Mouse (Mus musculus): ENCODE measurements around the gene Tram1l1.

Gene Tram1l1

DNA sequence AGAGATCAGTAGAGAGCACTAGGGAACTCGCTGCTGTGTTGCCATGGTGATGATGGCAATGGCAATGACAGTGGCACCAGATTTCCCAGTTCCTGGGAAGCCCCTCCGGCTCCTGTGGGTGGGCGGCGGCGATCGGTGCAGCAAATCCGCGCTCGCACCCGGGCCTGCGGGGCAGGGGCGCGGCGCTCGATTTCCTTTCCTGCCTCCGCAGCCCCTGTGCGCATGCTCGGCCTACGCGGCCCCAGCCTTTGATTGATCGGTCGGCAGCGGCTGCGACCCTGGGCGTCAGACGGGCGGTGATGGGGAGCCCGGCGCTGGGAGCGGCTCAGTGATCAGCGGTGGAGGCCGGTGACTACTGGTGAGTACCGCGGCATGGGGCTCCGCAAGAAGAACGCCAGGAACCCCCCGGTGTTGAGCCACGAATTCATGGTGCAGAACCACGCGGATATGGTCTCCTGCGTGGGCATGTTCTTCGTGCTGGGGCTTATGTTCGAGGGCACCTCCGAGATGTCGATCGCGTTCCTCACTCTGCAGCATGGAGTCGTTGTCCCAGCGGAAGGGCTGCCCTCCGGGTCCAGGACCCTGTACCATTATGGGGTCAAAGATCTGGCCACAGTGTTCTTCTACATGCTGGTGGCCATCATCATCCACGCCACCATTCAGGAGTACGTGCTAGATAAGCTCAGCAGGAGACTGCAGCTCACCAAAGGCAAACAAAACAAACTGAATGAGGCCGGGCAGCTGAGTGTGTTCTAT is at the start of gene Tram1l1:
Gene Tram1l1, plus strand, starts transcription at position 35 of the 756 bp plus-strand sequence.
- ATAC-seq (ENCODE audit: insufficient number of reproducible peaks, low FRiP score, low TSS enrichment): peak; percentile 90

GRCm38 (mm10) chr3:124271229-124271628 is 49.4 kb upstream of the Tram1l1 start:
- ATAC-seq (ENCODE audit: insufficient number of reproducible peaks, low FRiP score, low TSS enrichment): no peak

DNA sequence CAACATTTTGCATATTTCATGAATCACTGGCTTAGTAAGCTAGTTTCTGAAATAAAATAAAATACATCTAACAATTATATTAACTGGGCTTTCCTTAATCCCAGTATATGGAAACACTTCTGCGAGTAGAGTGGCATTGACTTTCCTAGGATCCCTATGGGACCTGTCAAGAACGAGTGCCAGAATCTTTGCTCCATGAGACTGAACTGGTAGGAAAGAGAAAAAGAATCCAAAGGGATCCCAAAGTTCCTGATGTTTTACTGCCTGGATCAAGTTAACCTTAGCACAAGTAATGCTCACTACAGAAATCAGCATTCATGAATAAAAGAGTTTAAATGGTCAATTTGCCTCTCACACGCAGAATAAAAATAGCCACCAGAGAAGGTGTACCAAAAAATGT is 49.0 kb upstream of the Tram1l1 start:
- ATAC-seq (ENCODE audit: insufficient number of reproducible peaks, low FRiP score, low TSS enrichment): no peak

GRCm38 (mm10) chr3:124272465-124273089 is 48.1 kb upstream of the Tram1l1 start:
- peak; percentile 92 for ATAC-seq (ENCODE audit: insufficient number of reproducible peaks, low FRiP score, low TSS enrichment)

DNA sequence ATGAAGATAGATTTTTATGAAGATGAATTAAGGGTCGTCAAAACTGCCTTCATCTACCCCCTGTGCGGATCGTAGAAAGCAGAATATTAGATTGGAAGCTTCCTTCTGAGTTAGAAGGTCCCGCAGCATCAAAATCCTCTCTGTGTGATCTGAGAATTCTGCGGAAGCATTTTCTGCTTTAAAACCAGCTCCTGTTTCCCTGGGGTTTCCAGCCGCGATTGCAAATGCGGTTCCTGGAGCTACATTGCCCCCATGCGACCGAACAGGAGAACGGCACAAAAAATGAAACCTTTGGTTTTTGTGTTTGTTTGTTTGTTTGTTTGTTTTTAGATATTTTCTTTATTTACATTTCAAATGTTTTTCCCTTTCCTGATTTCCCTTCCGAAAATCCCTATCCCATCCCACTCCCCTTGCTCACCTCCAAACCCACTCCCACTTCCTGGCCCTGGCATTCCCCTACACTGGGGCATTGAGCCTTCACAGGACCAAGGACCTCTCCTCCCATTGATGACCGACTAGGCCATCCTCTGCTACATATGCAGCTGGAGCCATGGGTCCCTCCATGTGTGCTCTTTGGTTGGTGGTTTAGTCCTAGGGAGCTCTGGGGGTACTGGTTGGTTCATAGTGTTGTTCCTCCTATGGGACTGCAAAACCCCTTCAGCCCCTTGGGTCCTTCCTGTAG is 45.6 kb upstream of the Tram1l1 start:
- ATAC-seq (ENCODE audit: insufficient number of reproducible peaks, low FRiP score, low TSS enrichment): peak; percentile 70; the same call in 1 of the 2 replicates

DNA sequence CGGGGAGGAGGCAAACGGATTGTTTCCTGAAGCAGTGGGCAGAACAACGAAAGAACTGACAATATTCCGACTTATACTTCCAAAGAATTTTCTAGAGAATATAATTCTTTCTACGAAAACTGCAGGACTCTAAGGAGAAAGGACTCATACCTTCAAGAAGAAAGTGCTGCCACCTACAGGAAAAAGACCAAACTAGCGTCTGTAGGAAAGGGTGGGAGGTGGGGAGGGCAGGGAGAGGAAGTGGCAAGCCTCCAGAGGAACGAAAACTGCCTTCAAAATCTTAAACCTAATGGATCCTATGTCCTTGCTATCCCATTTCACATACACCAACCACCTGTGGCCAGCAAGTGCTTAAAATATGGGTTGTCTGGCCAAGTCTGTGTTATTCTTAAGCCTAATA is 31.7 kb upstream of the Tram1l1 start:
- peak; percentile 64; the same call in 1 of the 2 replicates for ATAC-seq (ENCODE audit: insufficient number of reproducible peaks, low FRiP score, low TSS enrichment)

- no peak for ATAC-seq (ENCODE audit: insufficient number of reproducible peaks, low FRiP score, low TSS enrichment)
These were observed 1.4 kb upstream of the Tram1l1 start for GRCm38 (mm10) chr3:124319254-124319653.

- ATAC-seq (ENCODE audit: insufficient number of reproducible peaks, low FRiP score, low TSS enrichment): peak; percentile 22; the same call in 1 of the 2 replicates
These were observed 257 bp upstream of the Tram1l1 start for GRCm38 (mm10) chr3:124320398-124320797.

- no peak for ATAC-seq (ENCODE audit: insufficient number of reproducible peaks, low FRiP score, low TSS enrichment)
These were observed 25.8 kb downstream of the Tram1l1 start for GRCm38 (mm10) chr3:124346445-124346844.

GRCm38 (mm10) chr3:124357533-124357932 is 36.9 kb downstream of the Tram1l1 start:
- ATAC-seq (ENCODE audit: insufficient number of reproducible peaks, low FRiP score, low TSS enrichment): no peak

DNA sequence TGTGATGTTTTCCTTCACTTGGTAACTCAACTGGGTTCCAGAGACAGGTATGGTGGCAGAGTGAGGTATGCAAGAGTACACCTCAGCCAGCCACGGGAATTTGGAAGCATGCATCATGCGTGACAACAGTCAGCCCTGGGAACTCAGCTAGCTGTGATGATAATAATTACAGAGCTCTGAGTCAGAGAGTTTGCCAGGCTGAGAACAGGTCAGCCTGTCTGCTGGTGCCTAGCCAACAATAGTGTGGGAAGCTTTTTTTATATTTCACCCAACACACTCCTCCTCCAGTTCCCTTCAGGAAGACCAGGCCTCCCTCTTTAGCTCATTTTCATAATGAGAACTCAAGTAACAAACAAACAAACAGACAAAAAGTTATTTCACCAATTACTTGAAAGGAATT is 51.4 kb downstream of the Tram1l1 start:
- no peak for ATAC-seq (ENCODE audit: insufficient number of reproducible peaks, low FRiP score, low TSS enrichment)

All from cerebellum, adult (tissue).